In the genomic region with DNA sequence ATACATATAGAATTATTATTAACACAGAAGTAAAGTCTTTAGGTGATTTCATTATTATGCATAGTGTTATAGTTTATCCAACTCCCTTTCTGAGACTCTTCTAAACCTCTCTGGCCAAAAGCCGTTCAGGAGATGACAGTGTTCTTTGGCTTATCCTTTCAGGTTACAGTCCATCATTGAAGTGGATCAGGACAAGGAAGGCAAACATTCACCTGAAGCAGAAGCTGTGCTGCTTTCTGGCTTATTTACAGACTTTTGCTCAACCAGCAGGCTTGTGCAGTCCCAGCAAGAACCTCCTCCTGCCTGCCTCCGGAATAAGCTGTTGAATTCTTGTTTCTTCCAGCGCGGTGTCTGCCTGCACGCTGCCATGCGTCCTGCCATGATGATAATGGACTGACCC, we compare ENCODE assay signal across 8 mouse cellular contexts. TPM values are rescaled to one million over a fixed set of nuclear protein-coding genes. Genes with fewer than 3 reads are reported as not detected.
DNase-seq lines count a peak whose midpoint lies in the region; ATAC-seq lines count a peak whose summit lies in the region.

A gene (plus strand): TSS at position 301 of the 400 bp plus-strand sequence.

- no peak for DNase-seq in frontal cortex, adult 2 months (ENCODE audit: extremely low spot score in 1 of 2, low spot score in 1 of 2)
- DNase-seq in urinary bladder, adult 2 months (ENCODE audit: low spot score): no peak
- no peak for DNase-seq in urinary bladder, postnatal 36 days (ENCODE audit: low spot score in 2 of 2)
- DNase-seq in layer of hippocampus, postnatal 14 days (ENCODE audit: low spot score in 2 of 2): no peak
- no peak for DNase-seq in ovary, postnatal 14 days (ENCODE audit: low spot score)

- no peak within 1 kb of the TSS for H3K9ac ChIP-seq in midbrain, embryonic 16.5 days (ENCODE audit: low read depth, low read length)

- no peaks in the 10 kb centered on the region for H3K9me3 ChIP-seq in midbrain, embryonic 16.5 days (replicated peaks; ENCODE audit: control insufficient read depth, low read length, poor library complexity, severe bottlenecking)

- H3K4me3 ChIP-seq in midbrain, embryonic 16.5 days (ENCODE audit: low read depth, low read length): no peak within 1 kb of the TSS

- ATAC-seq in frontal cortex, adult (ENCODE audit: low TSS enrichment): no peak
- no peak for ATAC-seq in midbrain, embryonic 16.5 days
- ATAC-seq in megakaryocyte, adult 5-6 weeks (ENCODE audit: poor library complexity, severe bottlenecking): no peak

- no peaks in the 10 kb centered on the region for H3K36me3 ChIP-seq in midbrain, embryonic 16.5 days (ENCODE audit: control insufficient read depth, insufficient read depth, low read length)

- 92% methylated on average over 6 of the region's 6 CpGs for WGBS in midbrain, embryonic 16.5 days

- H3K27me3 ChIP-seq in midbrain, embryonic 16.5 days (ENCODE audit: control insufficient read depth, insufficient read depth, low read depth, low read length): no peaks in the 10 kb centered on the region

- no peaks in the 10 kb centered on the region for H3K4me1 ChIP-seq in midbrain, embryonic 16.5 days (ENCODE audit: control insufficient read depth, insufficient read depth, low read length)

- H3K4me2 ChIP-seq in midbrain, embryonic 16.5 days (ENCODE audit: low read length): no peak within 1 kb of the TSS

- no peak within 1 kb of the TSS for H3K27ac ChIP-seq in midbrain, embryonic 16.5 days (ENCODE audit: low read length)

RNA-seq across cellular contexts. Expression of the gene that starts here (rescaled TPM):
- 32.1 and 34.5 TPM in 2 replicates for polyA plus RNA-seq in frontal cortex, adult 2 months (2012; rRNA removed)
- 77.9 and 89.4 TPM in 2 replicates for polyA plus RNA-seq in urinary bladder, adult 2 months (2012; rRNA removed)
- total RNA-seq in layer of hippocampus, postnatal 14 days (2021): 10 to 100 TPM; 47.3 to 48.8 TPM
- 52.9 and 56.8 TPM in 2 replicates for polyA plus RNA-seq in midbrain, embryonic 16.5 days (2015; fragmentation: Nextera tagmentation; extraction: Ambion mirVana)
- 14.9 and 18.5 TPM in 2 replicates for total RNA-seq in megakaryocyte, adult 5-6 weeks (2015)
- 8.2 and 12.4 TPM in 2 replicates for total RNA-seq in megakaryocyte, adult 5-6 weeks (2017)
